Mouse (Mus musculus): ENCODE measurements around the gene Acta2. TPM values are rescaled to one million over a fixed set of nuclear protein-coding genes. Genes with fewer than 3 reads are reported as not detected.

Gene Acta2
- polyA plus RNA-seq, 1 experiment from 2014 or later, result 11.9 TPM

DNA sequence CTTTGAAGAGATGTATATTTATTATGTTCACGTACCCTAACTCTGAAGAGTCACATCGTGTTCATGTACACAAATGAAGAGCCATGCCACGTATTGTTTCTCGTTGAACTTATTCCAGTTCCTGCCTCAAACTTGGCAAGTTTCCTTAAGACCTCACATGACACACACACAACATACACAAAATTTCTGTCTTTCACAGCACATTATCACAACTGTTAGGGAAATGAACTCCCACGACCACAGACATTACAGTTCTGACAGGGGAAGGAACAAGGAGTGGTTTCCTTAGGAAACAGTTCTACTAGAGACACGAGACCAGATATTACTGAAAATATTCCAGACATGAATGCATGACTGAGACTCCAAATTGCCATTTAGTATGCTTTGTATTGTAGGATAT is 28.2 kb upstream of the Acta2 start:
- Histone ChIP-seq H3K9me3 (replicated peaks; ENCODE audit: control insufficient read depth, low read length, poor library complexity, severe bottlenecking) (no peaks in the 10 kb centered on the region), H3K4me2 (ENCODE audit: low read length) (no peak overlapping the region), H3K36me3 (ENCODE audit: control insufficient read depth, insufficient read depth, low read length) (no peaks in the 10 kb centered on the region), H3K27ac (ENCODE audit: low read length) (no peak overlapping the region), H3K4me3 (ENCODE audit: low read depth, low read length) (no peak overlapping the region), H3K9ac (ENCODE audit: low read depth, low read length) (no peak overlapping the region), H3K27me3 (ENCODE audit: control insufficient read depth, insufficient read depth, low read depth, low read length) (no peaks in the 10 kb centered on the region), H3K4me1 (ENCODE audit: control insufficient read depth, insufficient read depth, low read length) (no peaks in the 10 kb centered on the region)
- 89% methylated on average over 6 of the region's 6 CpGs for WGBS
- no peak for ATAC-seq

DNA sequence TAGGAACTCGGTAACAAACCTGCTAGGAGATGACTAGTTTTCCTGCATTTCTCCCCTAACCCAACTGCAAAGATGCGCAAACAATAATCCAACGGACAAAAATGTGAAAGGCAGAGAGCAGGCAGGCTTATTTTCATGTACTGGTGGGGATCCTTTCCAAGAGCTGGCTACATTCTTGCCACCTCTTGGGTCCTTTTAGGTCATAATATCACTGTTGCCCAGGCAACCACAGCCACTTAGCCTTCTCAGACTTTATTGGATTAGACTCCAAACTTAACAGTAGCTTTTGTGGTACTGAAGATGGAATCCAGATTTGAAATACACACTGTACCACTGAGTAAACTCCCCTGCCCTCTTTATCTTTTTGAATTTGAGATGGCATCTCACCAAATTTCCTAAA is 22.7 kb upstream of the Acta2 start:
- Histone ChIP-seq H3K4me1 (ENCODE audit: control insufficient read depth, insufficient read depth, low read length) (no peaks in the 10 kb centered on the region), H3K9ac (ENCODE audit: low read depth, low read length) (no peak overlapping the region), H3K4me3 (ENCODE audit: low read depth, low read length) (no peak overlapping the region), H3K27me3 (ENCODE audit: control insufficient read depth, insufficient read depth, low read depth, low read length) (no peaks in the 10 kb centered on the region), H3K27ac (ENCODE audit: low read length) (no peak overlapping the region), H3K9me3 (replicated peaks; ENCODE audit: control insufficient read depth, low read length, poor library complexity, severe bottlenecking) (no peaks in the 10 kb centered on the region), H3K4me2 (ENCODE audit: low read length) (no peak overlapping the region), H3K36me3 (ENCODE audit: control insufficient read depth, insufficient read depth, low read length) (no peaks in the 10 kb centered on the region)
- ATAC-seq, result no peak
- 65% methylated on average over 3 of the region's 3 CpGs for WGBS

DNA sequence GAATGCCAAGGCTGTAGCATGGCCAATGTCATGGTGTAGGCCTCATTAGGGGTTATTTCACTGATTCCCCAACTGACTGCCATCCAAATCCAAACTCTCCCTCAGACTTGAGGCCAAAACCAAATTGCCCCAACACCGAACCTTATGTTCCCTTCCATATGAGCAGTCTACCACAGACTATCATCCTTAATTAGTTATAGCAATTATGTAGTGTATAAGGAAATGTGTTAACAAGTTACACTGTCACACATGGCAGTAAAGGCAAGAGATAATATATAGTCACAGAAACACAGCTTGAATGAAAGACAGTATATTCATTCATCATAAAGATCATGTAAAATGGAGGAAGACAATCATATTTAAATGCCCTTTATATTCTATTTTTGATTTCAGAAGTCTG is 17.7 kb upstream of the Acta2 start:
- Histone ChIP-seq H3K27ac (ENCODE audit: low read length) (no peak overlapping the region), H3K27me3 (ENCODE audit: control insufficient read depth, insufficient read depth, low read depth, low read length) (no peaks in the 10 kb centered on the region), H3K36me3 (ENCODE audit: control insufficient read depth, insufficient read depth, low read length) (no peaks in the 10 kb centered on the region), H3K9ac (ENCODE audit: low read depth, low read length) (no peak overlapping the region), H3K4me1 (ENCODE audit: control insufficient read depth, insufficient read depth, low read length) (no peaks in the 10 kb centered on the region), H3K4me3 (ENCODE audit: low read depth, low read length) (no peak overlapping the region), H3K4me2 (ENCODE audit: low read length) (no peak overlapping the region), H3K9me3 (replicated peaks; ENCODE audit: control insufficient read depth, low read length, poor library complexity, severe bottlenecking) (no peaks in the 10 kb centered on the region)
- WGBS, result 100% methylated on average over 1 of the region's 1 CpGs
- no peak for ATAC-seq

DNA sequence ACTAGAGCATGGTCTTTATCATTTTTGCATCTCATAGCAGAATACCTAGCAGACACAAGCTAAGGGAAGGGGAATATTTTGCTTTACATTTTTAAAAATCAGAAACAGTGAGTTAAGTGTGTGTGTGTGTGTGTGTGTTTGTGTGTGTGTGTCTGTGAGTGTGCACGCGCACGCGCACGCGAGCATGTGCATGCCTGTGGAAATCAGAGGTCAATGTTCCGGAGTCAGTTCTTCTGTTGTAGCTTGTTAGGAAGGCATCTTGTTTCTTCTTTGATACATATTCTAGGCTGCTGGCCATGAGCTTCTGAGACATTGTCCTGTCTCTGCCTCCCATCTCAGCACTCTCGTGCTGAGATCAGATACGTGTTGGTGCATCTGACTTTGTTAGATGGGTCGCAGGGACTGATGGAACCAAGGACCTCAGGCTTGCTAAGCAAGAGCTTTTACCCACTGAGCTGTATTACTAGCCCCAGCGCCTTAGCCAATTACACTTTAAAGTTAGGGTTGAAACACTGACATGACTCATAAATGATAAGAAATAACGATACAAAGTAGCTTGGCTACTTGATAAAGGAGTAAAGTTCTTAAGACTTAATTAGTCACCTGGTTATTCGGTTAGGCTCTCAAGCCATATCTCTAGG is 15.6 kb upstream of the Acta2 start:
- Histone ChIP-seq H3K4me1 (ENCODE audit: control insufficient read depth, insufficient read depth, low read length) (no peaks in the 10 kb centered on the region), H3K27ac (ENCODE audit: low read length) (no peak overlapping the region), H3K9ac (ENCODE audit: low read depth, low read length) (no peak overlapping the region), H3K27me3 (ENCODE audit: control insufficient read depth, insufficient read depth, low read depth, low read length) (no peaks in the 10 kb centered on the region), H3K36me3 (ENCODE audit: control insufficient read depth, insufficient read depth, low read length) (no peaks in the 10 kb centered on the region), H3K9me3 (replicated peaks; ENCODE audit: control insufficient read depth, low read length, poor library complexity, severe bottlenecking) (no peaks in the 10 kb centered on the region), H3K4me2 (ENCODE audit: low read length) (no peak overlapping the region), H3K4me3 (ENCODE audit: low read depth, low read length) (no peak overlapping the region)
- WGBS, result 97% methylated on average over 13 of the region's 13 CpGs
- ATAC-seq, result no peak

DNA sequence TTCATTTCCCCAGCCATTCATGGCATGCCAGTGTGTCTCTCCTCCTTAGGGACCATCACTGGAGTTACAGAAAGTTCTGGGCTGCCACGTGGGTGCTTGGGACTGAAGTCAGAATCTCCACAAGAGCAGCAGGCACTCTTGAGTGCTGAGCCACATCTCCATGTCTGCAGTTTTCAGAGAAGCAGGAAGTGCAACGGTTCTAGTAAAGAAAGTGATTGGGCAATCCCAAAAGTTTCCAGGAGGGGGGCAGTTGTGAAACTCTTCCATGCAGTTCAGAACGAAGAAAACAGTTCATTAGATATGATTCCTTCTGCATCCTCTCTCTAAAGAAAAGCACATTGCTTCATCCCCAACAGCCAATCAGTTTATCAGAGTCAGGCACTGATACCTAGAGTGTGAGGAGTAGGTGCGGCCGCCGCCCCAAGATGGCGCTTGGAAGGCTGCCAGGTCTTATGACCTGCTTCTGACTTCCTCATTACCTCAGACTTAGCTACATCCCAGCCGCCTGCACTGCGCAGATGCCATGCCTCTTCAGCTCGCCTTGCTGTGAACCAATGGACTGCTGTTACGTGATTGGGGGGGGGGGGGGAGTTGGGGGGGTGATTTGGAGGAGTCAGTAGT is 14.8 kb upstream of the Acta2 start:
- 90% methylated on average over 11 of the region's 11 CpGs for WGBS

DNA sequence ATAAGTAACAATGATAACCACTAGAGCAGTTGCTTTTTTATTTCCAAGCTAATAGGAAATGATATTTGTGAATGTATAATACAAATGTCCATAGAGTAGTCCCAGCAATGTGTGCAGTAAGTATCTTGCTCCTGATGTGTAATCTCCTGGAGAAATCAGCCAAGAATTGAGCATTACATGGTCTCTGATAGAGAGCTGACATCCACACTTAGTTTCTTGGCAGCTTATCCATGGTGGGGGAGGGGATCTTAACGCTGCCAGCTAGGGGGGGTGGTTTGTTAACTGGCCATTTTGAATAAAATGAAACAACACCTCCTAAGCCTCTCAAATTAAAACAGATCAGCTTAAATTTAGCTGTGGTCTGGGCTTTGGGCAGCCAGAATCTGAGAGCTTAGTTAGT is 13.6 kb upstream of the Acta2 start:
- no peak overlapping the region for H3K4me3 ChIP-seq (ENCODE audit: low read depth, low read length)
- no peaks in the 10 kb centered on the region for H3K27me3 ChIP-seq (ENCODE audit: control insufficient read depth, insufficient read depth, low read depth, low read length)
- H3K4me1 ChIP-seq (ENCODE audit: control insufficient read depth, insufficient read depth, low read length), result no peaks in the 10 kb centered on the region
- H3K9ac ChIP-seq (ENCODE audit: low read depth, low read length), result no peak overlapping the region
- ATAC-seq, result no peak
- WGBS, result 37% methylated on average over 1 of the region's 1 CpGs
- H3K9me3 ChIP-seq (replicated peaks; ENCODE audit: control insufficient read depth, low read length, poor library complexity, severe bottlenecking), result no peaks in the 10 kb centered on the region
- H3K36me3 ChIP-seq (ENCODE audit: control insufficient read depth, insufficient read depth, low read length), result no peaks in the 10 kb centered on the region
- no peak overlapping the region for H3K27ac ChIP-seq (ENCODE audit: low read length)
- H3K4me2 ChIP-seq (ENCODE audit: low read length), result no peak overlapping the region

More for the DNA sequence above, 14.8 kb upstream of the Acta2 start:
- no peaks in the 10 kb centered on the region for H3K27me3 ChIP-seq (ENCODE audit: control insufficient read depth, insufficient read depth, low read depth, low read length)
- no peak overlapping the region for H3K9ac ChIP-seq (ENCODE audit: low read depth, low read length)
- no peak overlapping the region for H3K27ac ChIP-seq (ENCODE audit: low read length)
- no peak overlapping the region for H3K4me3 ChIP-seq (ENCODE audit: low read depth, low read length)
- H3K36me3 ChIP-seq (ENCODE audit: control insufficient read depth, insufficient read depth, low read length), result no peaks in the 10 kb centered on the region
- no peaks in the 10 kb centered on the region for H3K9me3 ChIP-seq (replicated peaks; ENCODE audit: control insufficient read depth, low read length, poor library complexity, severe bottlenecking)
- no peak for ATAC-seq
- H3K4me1 ChIP-seq (ENCODE audit: control insufficient read depth, insufficient read depth, low read length), result no peaks in the 10 kb centered on the region
- no peak overlapping the region for H3K4me2 ChIP-seq (ENCODE audit: low read length)

DNA sequence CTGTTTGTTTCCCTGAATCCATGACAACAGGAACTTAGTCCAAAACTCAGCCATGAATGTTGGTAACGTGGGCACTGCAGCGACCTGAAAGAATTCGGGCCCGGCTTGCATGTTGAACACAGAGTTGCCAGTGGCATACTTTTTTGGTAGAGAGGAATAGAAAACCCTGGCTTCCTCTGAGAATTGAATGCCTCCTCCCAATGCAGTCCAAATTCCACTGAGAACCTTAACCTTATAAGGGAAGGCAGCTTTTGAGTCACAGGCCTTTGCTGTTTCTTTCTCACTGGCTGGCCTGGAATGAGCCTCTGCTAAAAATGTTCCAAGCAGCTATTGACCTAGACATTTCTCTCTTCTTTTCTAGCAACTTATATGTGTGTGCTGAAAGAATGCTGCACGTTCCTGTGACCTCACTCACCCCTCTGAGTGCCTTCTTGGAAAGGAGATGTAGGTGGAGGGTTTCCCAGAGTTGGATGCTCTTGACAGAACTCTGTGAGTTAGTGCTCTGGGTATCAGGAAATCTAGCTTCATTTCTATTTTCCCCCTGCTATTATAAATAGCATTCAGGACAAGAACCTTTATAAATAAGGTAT is 10.3 kb upstream of the Acta2 start:
- Histone ChIP-seq H3K4me3 (ENCODE audit: low read depth, low read length) (no peak overlapping the region), H3K27me3 (ENCODE audit: control insufficient read depth, insufficient read depth, low read depth, low read length) (no peaks in the 10 kb centered on the region), H3K4me2 (ENCODE audit: low read length) (no peak overlapping the region), H3K9ac (ENCODE audit: low read depth, low read length) (no peak overlapping the region), H3K36me3 (ENCODE audit: control insufficient read depth, insufficient read depth, low read length) (no peaks in the 10 kb centered on the region), H3K4me1 (ENCODE audit: control insufficient read depth, insufficient read depth, low read length) (no peaks in the 10 kb centered on the region), H3K9me3 (replicated peaks; ENCODE audit: control insufficient read depth, low read length, poor library complexity, severe bottlenecking) (no peaks in the 10 kb centered on the region), H3K27ac (ENCODE audit: low read length) (no peak overlapping the region)
- 73% methylated on average over 5 of the region's 5 CpGs for WGBS
- no peak for ATAC-seq

DNA sequence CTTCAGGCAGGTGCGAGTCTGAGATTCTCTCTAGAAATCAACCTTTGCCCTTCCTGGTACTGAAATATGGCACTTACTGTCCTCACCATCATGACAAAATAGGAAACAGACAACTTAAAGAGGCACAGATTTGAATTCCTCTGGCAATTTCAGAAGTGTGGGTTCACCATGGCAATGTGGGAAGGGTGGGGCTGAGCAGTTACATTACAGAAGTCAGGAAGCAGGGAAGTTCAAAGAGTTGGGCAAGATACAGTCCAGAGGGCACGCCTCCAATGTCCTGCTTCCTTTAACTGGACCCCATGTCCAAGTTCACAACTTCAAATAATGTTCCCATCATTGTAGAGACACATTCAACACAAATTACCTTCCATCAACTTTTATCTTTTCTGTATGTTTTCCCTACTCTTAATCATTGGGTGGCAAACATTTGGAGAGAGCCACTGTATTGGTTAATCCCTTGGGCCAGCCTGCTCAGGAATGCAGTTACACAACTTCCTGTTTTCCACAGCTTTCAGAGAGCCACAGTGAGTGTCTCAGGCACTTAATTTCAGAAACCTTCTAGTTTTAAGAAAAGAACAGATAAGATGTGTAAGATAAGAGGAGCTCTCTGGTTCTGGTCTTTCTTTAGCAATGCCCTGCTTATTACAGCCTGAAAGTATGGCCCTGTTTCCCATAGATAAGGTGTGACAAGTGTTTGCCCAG is 7.0 kb upstream of the Acta2 start:
- ATAC-seq, result no peak
- Histone ChIP-seq H3K36me3 (ENCODE audit: control insufficient read depth, insufficient read depth, low read length) (no peaks in the 10 kb centered on the region), H3K9me3 (replicated peaks; ENCODE audit: control insufficient read depth, low read length, poor library complexity, severe bottlenecking) (no peaks in the 10 kb centered on the region), H3K9ac (ENCODE audit: low read depth, low read length) (no peak overlapping the region), H3K4me2 (ENCODE audit: low read length) (no peak overlapping the region), H3K27me3 (ENCODE audit: control insufficient read depth, insufficient read depth, low read depth, low read length) (no peaks in the 10 kb centered on the region), H3K27ac (ENCODE audit: low read length) (no peak overlapping the region), H3K4me3 (ENCODE audit: low read depth, low read length) (no peak overlapping the region), H3K4me1 (ENCODE audit: control insufficient read depth, insufficient read depth, low read length) (no peaks in the 10 kb centered on the region)
- WGBS, result 79% methylated on average over 2 of the region's 2 CpGs

DNA sequence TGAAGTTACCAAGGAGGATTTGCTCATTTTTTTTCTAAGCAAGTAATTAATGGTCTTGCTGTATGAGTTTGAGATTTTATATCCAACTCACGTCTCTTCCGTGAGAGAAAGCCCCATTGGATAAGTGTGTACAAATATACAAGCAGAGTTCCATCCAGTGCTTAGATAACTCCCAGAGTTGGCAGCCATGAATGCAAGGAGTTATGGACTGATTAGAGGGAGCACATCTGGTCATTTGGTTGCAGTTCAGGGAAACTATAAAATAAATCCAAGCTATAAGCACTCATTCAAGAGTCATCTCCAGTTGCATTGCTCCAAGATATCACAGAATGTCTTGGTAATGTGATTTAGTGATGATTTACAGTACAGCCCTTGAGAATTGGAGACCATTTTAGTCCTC is 1.5 kb upstream of the Acta2 start:
- WGBS, result 96% methylated on average over 2 of the region's 2 CpGs

More for the DNA sequence above, 1.5 kb upstream of the Acta2 start:
- Histone ChIP-seq H3K9me3 (replicated peaks; ENCODE audit: control insufficient read depth, low read length, poor library complexity, severe bottlenecking) (no peaks in the 10 kb centered on the region), H3K27ac (ENCODE audit: low read length) (no peak overlapping the region), H3K4me3 (ENCODE audit: low read depth, low read length) (no peak overlapping the region), H3K27me3 (ENCODE audit: control insufficient read depth, insufficient read depth, low read depth, low read length) (no peaks in the 10 kb centered on the region), H3K4me2 (ENCODE audit: low read length) (no peak overlapping the region), H3K4me1 (ENCODE audit: control insufficient read depth, insufficient read depth, low read length) (no peaks in the 10 kb centered on the region), H3K9ac (ENCODE audit: low read depth, low read length) (no peak overlapping the region), H3K36me3 (ENCODE audit: control insufficient read depth, insufficient read depth, low read length) (no peaks in the 10 kb centered on the region)
- no peak for ATAC-seq

All from midbrain, embryonic 16.5 days (tissue).